Mouse (Mus musculus): ENCODE results near the gene Ldlrad2.

GRCm38 (mm10) chr4:137594496-137595270, 20.3 kb upstream of the Ldlrad2 start:
- TF ChIP-seq POLR2A (IDR thresholded peaks at IDR 0.05; ENCODE audit: insufficient read length, low read depth) (no peak), POLR2AphosphoS2 (IDR thresholded peaks at IDR 0.05; ENCODE audit: insufficient read length, low read depth) (no peak), TCF3 (IDR thresholded peaks at IDR 0.05; ENCODE audit: insufficient read length, low read depth) (no peak), USF1 (IDR thresholded peaks at IDR 0.05; ENCODE audit: low read depth) (no peak), TCF12 (IDR thresholded peaks at IDR 0.05; ENCODE audit: insufficient read depth, poor library complexity, severe bottlenecking) (no peak), MAX (IDR thresholded peaks at IDR 0.05; ENCODE audit: low read depth) (no peak), REST (IDR thresholded peaks at IDR 0.05; ENCODE audit: insufficient read depth, insufficient read length) (no peak), MYOG (IDR thresholded peaks at IDR 0.05; ENCODE audit: control insufficient read depth in 1 of 3, insufficient read depth in 1 of 3, insufficient read length in 2 of 3, low read depth in 2 of 3) (no peak), CEBPB (IDR thresholded peaks at IDR 0.05; ENCODE audit: insufficient read depth, poor library complexity, severe bottlenecking) (no peak), E2F4 (IDR thresholded peaks at IDR 0.05; ENCODE audit: insufficient read depth) (no peak)
